Mouse (Mus musculus): ENCODE measurements at regions not wholly inside any gene's neighbourhood (a gene's known extent, or its start where the extent isn't known, plus 50 kb on each side); places are given as distances from the start of the nearest gene placed in this dataset.

DNA sequence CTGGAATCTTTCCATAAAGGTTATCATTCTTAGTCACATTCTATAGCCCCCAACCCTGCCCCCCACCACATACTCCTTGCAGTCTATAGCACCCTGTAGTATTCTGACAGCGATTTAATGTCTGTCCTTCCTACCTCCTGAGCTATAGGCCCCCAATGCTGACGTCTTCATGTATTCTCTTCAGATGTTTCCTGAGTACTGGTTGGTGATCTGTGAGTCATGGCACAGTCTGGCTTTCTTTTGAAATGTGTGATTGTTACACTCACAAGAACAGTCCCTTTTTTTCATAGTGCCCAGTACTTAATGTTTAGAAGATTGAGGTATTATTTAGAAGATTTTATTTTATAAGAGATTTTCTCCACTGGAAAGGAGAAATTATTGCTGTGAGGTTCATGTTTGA is 634.6 kb upstream of the Zeb2 start:
- no peak overlapping the region for H3K27ac ChIP-seq (ENCODE audit: insufficient read depth, low read length)
- no peak for TF ChIP-seq CTCF (IDR thresholded peaks at IDR 0.05; ENCODE audit: borderline replicate concordance, insufficient read depth, low read depth, low read length)
- TF ChIP-seq POLR2A (IDR thresholded peaks at IDR 0.05; ENCODE audit: borderline replicate concordance, insufficient read depth, low read length): no peak
- 31% methylated on average over 2 of the region's 2 CpGs for WGBS
- no peaks in the 10 kb centered on the region for H3K4me1 ChIP-seq (ENCODE audit: control insufficient read depth, insufficient read depth, low read length)
- no peaks in the 10 kb centered on the region for H3K27me3 ChIP-seq (ENCODE audit: control insufficient read depth, insufficient read depth, low read length)
- DNase-seq: no peak
- no peak overlapping the region for H3K4me3 ChIP-seq (replicated peaks; ENCODE audit: insufficient read depth, low read depth, low read length)

DNA sequence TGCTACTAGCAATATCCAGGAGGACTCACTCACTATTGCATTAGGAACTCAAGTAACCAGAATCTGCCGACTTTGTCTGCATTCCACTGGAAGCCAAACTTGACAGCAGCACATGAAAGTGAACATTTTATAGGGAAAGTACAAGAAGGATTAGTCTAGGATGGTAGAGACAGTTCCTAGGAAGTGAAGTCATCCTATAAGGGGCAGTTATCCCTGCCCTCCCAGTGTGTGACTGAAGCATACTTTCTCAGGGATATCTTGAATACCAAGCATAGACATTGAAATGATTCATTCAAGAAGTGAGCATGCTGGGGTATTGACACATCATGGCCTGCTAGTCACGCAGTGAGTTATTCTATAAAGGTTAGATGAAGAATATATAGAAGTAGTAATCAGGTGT is 632.2 kb upstream of the Zeb2 start:
- Histone ChIP-seq H3K4me3 (replicated peaks; ENCODE audit: insufficient read depth, low read depth, low read length) (no peak overlapping the region), H3K27ac (ENCODE audit: insufficient read depth, low read length) (no peak overlapping the region), H3K4me1 (ENCODE audit: control insufficient read depth, insufficient read depth, low read length) (no peaks in the 10 kb centered on the region), H3K27me3 (ENCODE audit: control insufficient read depth, insufficient read depth, low read length) (no peaks in the 10 kb centered on the region)
- DNase-seq: no peak
- TF ChIP-seq CTCF (IDR thresholded peaks at IDR 0.05; ENCODE audit: borderline replicate concordance, insufficient read depth, low read depth, low read length) (no peak), POLR2A (IDR thresholded peaks at IDR 0.05; ENCODE audit: borderline replicate concordance, insufficient read depth, low read length) (no peak)
- WGBS: 71% methylated on average over 2 of the region's 2 CpGs

DNA sequence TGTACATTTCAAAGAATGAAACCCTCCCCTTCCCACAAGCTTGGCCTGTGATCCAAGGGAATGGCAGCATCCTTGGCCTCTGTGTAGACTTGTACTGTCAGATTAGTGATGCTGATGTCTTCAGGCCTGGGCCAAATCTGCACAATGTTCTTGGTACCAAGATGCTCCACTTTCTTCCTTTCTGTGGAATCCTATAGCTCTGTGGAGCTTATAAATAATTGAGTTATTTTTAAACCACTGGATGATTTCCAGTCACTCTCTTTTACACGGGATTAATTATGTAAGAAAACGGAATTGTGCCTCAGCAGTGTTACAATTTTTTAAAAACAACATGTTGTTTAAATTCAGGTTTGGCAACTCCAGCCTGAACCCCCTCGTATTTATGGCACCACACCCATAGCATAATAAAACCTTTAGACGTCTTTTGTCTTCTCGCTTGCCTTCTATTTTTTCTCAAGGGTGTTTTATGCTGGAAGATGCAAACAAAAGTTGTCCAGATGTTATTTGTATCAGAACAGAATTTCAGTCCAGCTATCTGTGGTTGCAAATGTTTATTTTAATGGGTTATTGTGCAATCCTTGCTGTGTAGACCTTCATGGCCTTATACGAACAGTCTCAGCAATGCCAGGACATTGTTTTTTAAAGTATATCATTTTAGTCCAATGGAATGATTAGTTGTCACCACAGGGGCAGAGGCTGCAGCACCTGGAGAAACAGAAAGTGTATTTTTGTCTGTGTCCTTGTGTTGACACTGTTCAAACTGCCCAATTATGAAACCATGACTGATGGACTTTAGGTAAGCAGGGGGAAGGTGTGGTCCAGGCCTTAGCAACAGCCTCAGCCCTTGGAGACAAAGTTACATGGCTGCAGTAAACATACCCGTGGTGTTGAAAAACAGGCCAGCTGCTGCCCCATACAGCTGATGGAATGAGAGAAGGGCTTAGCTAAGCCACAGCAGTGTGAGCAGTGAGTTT is 630.4 kb upstream of the Zeb2 start:
- no peaks in the 10 kb centered on the region for H3K4me1 ChIP-seq (ENCODE audit: control insufficient read depth, insufficient read depth, low read length)
- WGBS: 66% methylated on average over 7 of the region's 7 CpGs
- H3K27ac ChIP-seq (ENCODE audit: insufficient read depth, low read length): no peak overlapping the region

DNA sequence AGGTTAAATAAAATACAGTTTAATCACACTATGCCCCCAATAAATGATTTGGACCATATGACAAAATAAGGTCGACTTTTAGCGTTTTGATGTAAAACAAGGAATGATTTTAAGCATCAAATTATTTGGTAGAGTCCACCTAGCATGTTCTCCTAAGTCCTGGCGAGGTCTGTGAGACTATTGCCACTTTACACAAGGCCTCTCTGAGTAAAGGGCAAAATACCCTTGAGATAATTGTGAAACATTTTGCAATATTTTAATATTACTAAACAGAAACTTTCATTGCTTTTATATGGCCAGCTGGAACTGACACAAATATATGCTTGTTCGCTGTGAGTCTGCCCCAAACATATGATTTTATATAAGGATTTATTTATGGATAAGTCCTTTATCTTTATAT is 629.4 kb upstream of the Zeb2 start:
- Histone ChIP-seq H3K27me3 (ENCODE audit: control insufficient read depth, insufficient read depth, low read length) (no peaks in the 10 kb centered on the region), H3K4me1 (ENCODE audit: control insufficient read depth, insufficient read depth, low read length) (no peaks in the 10 kb centered on the region), H3K4me3 (replicated peaks; ENCODE audit: insufficient read depth, low read depth, low read length) (no peak overlapping the region), H3K27ac (ENCODE audit: insufficient read depth, low read length) (no peak overlapping the region)
- 90% methylated on average over 4 of the region's 4 CpGs for WGBS
- no peak for DNase-seq
- TF ChIP-seq CTCF (IDR thresholded peaks at IDR 0.05; ENCODE audit: borderline replicate concordance, insufficient read depth, low read depth, low read length): no peak
- TF ChIP-seq POLR2A (IDR thresholded peaks at IDR 0.05; ENCODE audit: borderline replicate concordance, insufficient read depth, low read length): no peak

More for the DNA sequence above, 630.4 kb upstream of the Zeb2 start:
- Histone ChIP-seq H3K27me3 (ENCODE audit: control insufficient read depth, insufficient read depth, low read length) (no peaks in the 10 kb centered on the region), H3K4me3 (replicated peaks; ENCODE audit: insufficient read depth, low read depth, low read length) (no peak overlapping the region)
- no peak for TF ChIP-seq POLR2A (IDR thresholded peaks at IDR 0.05; ENCODE audit: borderline replicate concordance, insufficient read depth, low read length)
- TF ChIP-seq CTCF (IDR thresholded peaks at IDR 0.05; ENCODE audit: borderline replicate concordance, insufficient read depth, low read depth, low read length): no peak
- DNase-seq: no peak

DNA sequence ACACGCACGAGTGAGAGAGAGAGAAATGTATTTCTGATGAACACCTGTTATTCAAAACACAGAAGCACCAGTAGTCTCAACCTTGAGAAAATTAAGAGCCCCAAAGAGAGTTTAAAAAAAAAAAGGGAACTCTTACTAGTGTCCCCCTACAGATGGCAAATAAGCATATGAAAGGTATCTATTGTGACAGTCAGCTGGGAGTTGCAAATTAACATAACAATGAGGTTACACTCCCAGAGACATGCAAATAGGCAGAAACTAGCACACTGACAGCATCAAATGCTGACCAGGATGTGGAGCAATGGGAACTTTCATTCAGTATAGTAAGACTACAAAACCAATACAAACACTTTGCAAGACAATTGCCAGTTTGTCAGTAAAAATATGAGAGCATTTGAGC is 619.1 kb upstream of the Zeb2 start:
- no peaks in the 10 kb centered on the region for H3K4me1 ChIP-seq (ENCODE audit: control insufficient read depth, insufficient read depth, low read length)
- DNase-seq: no peak

DNA sequence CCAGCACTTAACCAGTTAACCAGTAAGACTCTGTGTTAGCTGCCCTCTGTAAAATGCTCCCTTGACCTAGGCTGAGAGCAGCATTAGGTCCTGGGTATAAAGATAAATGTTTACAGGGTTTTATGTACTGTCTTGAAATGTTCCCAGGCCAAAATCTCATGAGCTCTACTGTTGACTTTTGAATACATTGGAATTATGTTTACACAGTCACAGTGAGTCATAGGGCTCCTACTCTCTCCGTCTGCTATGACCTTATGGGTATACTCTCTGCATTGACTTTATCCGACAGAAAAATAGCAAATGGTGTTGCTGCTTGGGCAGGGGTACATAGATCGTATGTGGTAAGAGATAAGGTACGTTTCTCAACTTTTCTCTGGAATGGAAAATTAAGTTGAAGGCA is 596.8 kb upstream of the Zeb2 start:
- Histone ChIP-seq H3K4me3 (replicated peaks; ENCODE audit: insufficient read depth, low read depth, low read length) (no peak overlapping the region), H3K27me3 (ENCODE audit: control insufficient read depth, insufficient read depth, low read length) (no peaks in the 10 kb centered on the region), H3K4me1 (ENCODE audit: control insufficient read depth, insufficient read depth, low read length) (no peaks in the 10 kb centered on the region), H3K27ac (ENCODE audit: insufficient read depth, low read length) (no peak overlapping the region)
- 94% methylated on average over 4 of the region's 4 CpGs for WGBS
- TF ChIP-seq POLR2A (IDR thresholded peaks at IDR 0.05; ENCODE audit: borderline replicate concordance, insufficient read depth, low read length): no peak
- no peak for TF ChIP-seq CTCF (IDR thresholded peaks at IDR 0.05; ENCODE audit: borderline replicate concordance, insufficient read depth, low read depth, low read length)
- DNase-seq: no peak

More for the DNA sequence above, 619.1 kb upstream of the Zeb2 start:
- Histone ChIP-seq H3K27me3 (ENCODE audit: control insufficient read depth, insufficient read depth, low read length) (no peaks in the 10 kb centered on the region), H3K27ac (ENCODE audit: insufficient read depth, low read length) (no peak overlapping the region), H3K4me3 (replicated peaks; ENCODE audit: insufficient read depth, low read depth, low read length) (no peak overlapping the region)
- TF ChIP-seq CTCF (IDR thresholded peaks at IDR 0.05; ENCODE audit: borderline replicate concordance, insufficient read depth, low read depth, low read length): no peak
- no peak for TF ChIP-seq POLR2A (IDR thresholded peaks at IDR 0.05; ENCODE audit: borderline replicate concordance, insufficient read depth, low read length)
- WGBS: 37% methylated on average over 2 of the region's 2 CpGs

DNA sequence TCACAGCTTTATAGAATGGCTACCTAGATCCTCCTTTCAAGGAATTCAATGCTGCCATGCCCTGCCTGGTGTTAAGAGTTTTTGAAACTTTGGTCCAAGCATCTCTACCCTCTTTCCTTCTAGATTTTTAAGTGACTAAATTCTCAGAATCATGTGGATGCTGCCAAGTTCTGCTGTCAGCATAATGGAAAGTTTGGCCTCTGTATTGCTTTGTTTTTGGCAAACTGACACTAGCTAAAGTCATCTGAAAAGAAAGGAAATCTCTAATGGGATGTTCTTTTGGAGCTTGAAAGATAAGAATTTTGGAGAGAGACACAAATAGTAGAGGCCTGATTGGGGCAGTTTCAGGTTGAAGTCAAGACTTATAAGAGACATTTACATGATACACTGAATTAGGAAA is 589.8 kb upstream of the Zeb2 start:
- no peak for TF ChIP-seq CTCF (IDR thresholded peaks at IDR 0.05; ENCODE audit: borderline replicate concordance, insufficient read depth, low read depth, low read length)
- TF ChIP-seq POLR2A (IDR thresholded peaks at IDR 0.05; ENCODE audit: borderline replicate concordance, insufficient read depth, low read length): no peak
- H3K4me1 ChIP-seq (ENCODE audit: control insufficient read depth, insufficient read depth, low read length): no peaks in the 10 kb centered on the region
- no peak overlapping the region for H3K4me3 ChIP-seq (replicated peaks; ENCODE audit: insufficient read depth, low read depth, low read length)
- H3K27ac ChIP-seq (ENCODE audit: insufficient read depth, low read length): no peak overlapping the region
- no peak for DNase-seq
- H3K27me3 ChIP-seq (ENCODE audit: control insufficient read depth, insufficient read depth, low read length): no peaks in the 10 kb centered on the region

DNA sequence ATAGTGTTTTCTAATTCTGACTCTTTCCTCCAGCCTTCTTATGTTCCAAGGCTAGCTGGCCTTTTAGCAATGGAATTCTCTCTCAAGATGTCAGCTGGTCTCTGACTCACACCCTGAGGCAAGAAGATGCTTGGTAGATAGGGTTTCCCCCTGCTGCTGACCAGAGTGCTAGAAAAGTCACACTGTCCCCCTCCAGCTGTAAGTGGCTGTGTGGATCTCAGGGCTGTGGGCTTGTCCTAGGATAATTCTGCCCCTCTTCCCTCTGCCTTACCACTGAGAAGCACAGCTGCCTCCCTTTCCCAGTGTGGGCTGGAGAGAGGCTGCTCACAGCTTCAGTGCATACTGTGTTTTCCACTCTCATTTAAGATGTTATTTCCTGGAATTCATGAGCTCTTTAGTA is 585.3 kb upstream of the Zeb2 start:
- H3K4me3 ChIP-seq (replicated peaks; ENCODE audit: insufficient read depth, low read depth, low read length): no peak overlapping the region
- no peak overlapping the region for H3K27ac ChIP-seq (ENCODE audit: insufficient read depth, low read length)
- DNase-seq: no peak

More for the DNA sequence above, 585.3 kb upstream of the Zeb2 start:
- TF ChIP-seq POLR2A (IDR thresholded peaks at IDR 0.05; ENCODE audit: borderline replicate concordance, insufficient read depth, low read length) (no peak), CTCF (IDR thresholded peaks at IDR 0.05; ENCODE audit: borderline replicate concordance, insufficient read depth, low read depth, low read length) (no peak)
- Histone ChIP-seq H3K4me1 (ENCODE audit: control insufficient read depth, insufficient read depth, low read length) (no peaks in the 10 kb centered on the region), H3K27me3 (ENCODE audit: control insufficient read depth, insufficient read depth, low read length) (no peaks in the 10 kb centered on the region)
